Mouse (Mus musculus): Measurements from ENCODE around the gene Dclre1b. TPM values are rescaled to one million over a fixed set of nuclear protein-coding genes. Genes with fewer than 3 reads are reported as not detected.
"Not testable (repeated sequence)": the region's sequence is repeated elsewhere in the genome, so short reads cannot be mapped to it uniquely, and the experiment has no call there.

Dclre1b gene
- polyA plus RNA-seq, 1 experiment: 7.6 TPM

- Histone ChIP-seq H3K4me3 (ENCODE audit: insufficient read depth, poor library complexity, severe bottlenecking) (no peak overlapping the region), H3K36me3 (ENCODE audit: control insufficient read depth, insufficient read depth) (no peaks in the 10 kb centered on the region), H3ac (ENCODE audit: control insufficient read depth, insufficient read length, low read depth) (no peak overlapping the region), H3K27me3 (ENCODE audit: control insufficient read depth, insufficient read depth, insufficient read length) (no peaks in the 10 kb centered on the region), H3K79me2 (ENCODE audit: control insufficient read depth, insufficient read depth) (no peaks in the 10 kb centered on the region), H3K79me3 (ENCODE audit: low read depth) (no peaks in the 10 kb centered on the region)
- TF ChIP-seq CEBPB (IDR thresholded peaks at IDR 0.05; ENCODE audit: low read depth) (no peak), CTCF (IDR thresholded peaks at IDR 0.05; ENCODE audit: control insufficient read depth, insufficient read depth, insufficient read length) (no peak), MYOD1 (IDR thresholded peaks at IDR 0.05; ENCODE audit: control insufficient read depth, insufficient read length, low read depth) (no peak), MAX (IDR thresholded peaks at IDR 0.05) (no peak)
Measured at GRCm38 (mm10) chr3:103852565-103853299, 43.5 kb upstream of the Dclre1b start.

- H3K79me2 ChIP-seq (ENCODE audit: control insufficient read depth, insufficient read depth): no peaks in the 10 kb centered on the region
- TF ChIP-seq MYOG (IDR thresholded peaks at IDR 0.05; ENCODE audit: control insufficient read depth, extremely low read depth, insufficient read length) (no peak), MAX (IDR thresholded peaks at IDR 0.05) (no peak), CTCF (IDR thresholded peaks at IDR 0.05; ENCODE audit: control insufficient read depth, insufficient read depth, insufficient read length) (no peak), FOSL1 (IDR thresholded peaks at IDR 0.05; ENCODE audit: insufficient read depth, low read length, poor library complexity, severe bottlenecking) (no peak), MYOD1 (IDR thresholded peaks at IDR 0.05; ENCODE audit: control insufficient read depth, insufficient read length, low read depth) (no peak)
- H3K36me3 ChIP-seq (ENCODE audit: control insufficient read depth, insufficient read depth): no peaks in the 10 kb centered on the region
- no peaks in the 10 kb centered on the region for H3K27me3 ChIP-seq (ENCODE audit: control insufficient read depth, insufficient read depth, insufficient read length)
- no peaks in the 10 kb centered on the region for H3K79me3 ChIP-seq (ENCODE audit: low read depth)
- H3ac ChIP-seq (ENCODE audit: control insufficient read depth, insufficient read length, low read depth): no peak overlapping the region
- no peak overlapping the region for H3K4me3 ChIP-seq (ENCODE audit: insufficient read depth, poor library complexity, severe bottlenecking)
Measured at GRCm38 (mm10) chr3:103851882-103852281, 42.6 kb upstream of the Dclre1b start.

- no peaks in the 10 kb centered on the region for H3K36me3 ChIP-seq (ENCODE audit: control insufficient read depth, insufficient read depth)
- no peak overlapping the region for H3ac ChIP-seq (ENCODE audit: control insufficient read depth, insufficient read length, low read depth)
- H3K79me3 ChIP-seq (ENCODE audit: low read depth): no peaks in the 10 kb centered on the region
- no peak for TF ChIP-seq MAX (IDR thresholded peaks at IDR 0.05)
- TF ChIP-seq CEBPB (IDR thresholded peaks at IDR 0.05; ENCODE audit: low read depth): no peak
- no peak for TF ChIP-seq USF1 (IDR thresholded peaks at IDR 0.05; ENCODE audit: low read depth)
- TF ChIP-seq CTCF (IDR thresholded peaks at IDR 0.05; ENCODE audit: control insufficient read depth, insufficient read depth, insufficient read length): no peak
- TF ChIP-seq MYOD1 (IDR thresholded peaks at IDR 0.05; ENCODE audit: control insufficient read depth, insufficient read length, low read depth): no peak
- no peak for TF ChIP-seq MYOG (IDR thresholded peaks at IDR 0.05; ENCODE audit: control insufficient read depth, extremely low read depth, insufficient read length)
- TF ChIP-seq FOSL1 (IDR thresholded peaks at IDR 0.05; ENCODE audit: insufficient read depth, low read length, poor library complexity, severe bottlenecking): no peak
- no peak overlapping the region for H3K4me3 ChIP-seq (ENCODE audit: insufficient read depth, poor library complexity, severe bottlenecking)
- no peaks in the 10 kb centered on the region for H3K27me3 ChIP-seq (ENCODE audit: control insufficient read depth, insufficient read depth, insufficient read length)
- no peaks in the 10 kb centered on the region for H3K79me2 ChIP-seq (ENCODE audit: control insufficient read depth, insufficient read depth)
Measured at GRCm38 (mm10) chr3:103851481-103851880, 42.2 kb upstream of the Dclre1b start.

DNA sequence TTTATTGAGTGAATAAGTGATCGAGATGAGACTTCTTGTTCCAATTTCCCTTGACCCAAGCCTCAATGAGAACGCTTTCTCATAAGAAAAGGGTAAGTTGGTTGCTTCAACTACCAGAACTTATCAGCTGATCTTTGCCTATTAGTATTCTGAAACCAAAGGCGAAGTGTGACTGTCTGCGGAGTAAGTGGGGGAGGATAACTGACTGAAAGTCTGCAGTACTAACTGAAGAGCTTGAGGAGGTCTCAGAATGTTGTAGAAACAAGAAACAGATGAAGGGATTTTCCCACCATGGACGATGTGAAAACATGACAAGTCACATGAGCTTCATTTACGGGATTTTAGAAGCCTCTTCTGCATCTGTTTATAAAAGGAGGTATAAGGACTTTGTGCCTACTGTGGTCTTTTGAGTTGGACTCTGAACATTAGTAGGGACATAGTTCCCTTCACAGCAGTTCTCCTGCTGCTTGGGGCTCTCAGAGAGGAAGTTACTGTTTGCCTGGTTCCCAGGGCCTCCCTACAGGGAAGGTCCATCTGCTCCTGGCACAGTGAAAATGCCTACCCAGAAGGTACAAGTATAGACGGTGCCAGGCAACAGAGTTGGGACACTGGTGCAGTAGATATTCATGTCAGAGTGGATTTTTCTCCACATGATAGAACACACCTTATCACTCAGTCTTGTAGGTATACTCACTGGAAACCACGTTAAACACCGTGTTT, 41.6 kb upstream of the Dclre1b start:
- no peaks in the 10 kb centered on the region for H3K79me2 ChIP-seq (ENCODE audit: control insufficient read depth, insufficient read depth)
- no peaks in the 10 kb centered on the region for H3K36me3 ChIP-seq (ENCODE audit: control insufficient read depth, insufficient read depth)
- H3ac ChIP-seq (ENCODE audit: control insufficient read depth, insufficient read length, low read depth): no peak overlapping the region
- no peak overlapping the region for H3K4me3 ChIP-seq (ENCODE audit: insufficient read depth, poor library complexity, severe bottlenecking)
- H3K27me3 ChIP-seq (ENCODE audit: control insufficient read depth, insufficient read depth, insufficient read length): no peaks in the 10 kb centered on the region
- no peak for TF ChIP-seq CTCF (IDR thresholded peaks at IDR 0.05; ENCODE audit: control insufficient read depth, insufficient read depth, insufficient read length)
- TF ChIP-seq MYOG (IDR thresholded peaks at IDR 0.05; ENCODE audit: control insufficient read depth, extremely low read depth, insufficient read length): no peak
- TF ChIP-seq USF1 (IDR thresholded peaks at IDR 0.05; ENCODE audit: low read depth): no peak
- no peaks in the 10 kb centered on the region for H3K79me3 ChIP-seq (ENCODE audit: low read depth)

DNA sequence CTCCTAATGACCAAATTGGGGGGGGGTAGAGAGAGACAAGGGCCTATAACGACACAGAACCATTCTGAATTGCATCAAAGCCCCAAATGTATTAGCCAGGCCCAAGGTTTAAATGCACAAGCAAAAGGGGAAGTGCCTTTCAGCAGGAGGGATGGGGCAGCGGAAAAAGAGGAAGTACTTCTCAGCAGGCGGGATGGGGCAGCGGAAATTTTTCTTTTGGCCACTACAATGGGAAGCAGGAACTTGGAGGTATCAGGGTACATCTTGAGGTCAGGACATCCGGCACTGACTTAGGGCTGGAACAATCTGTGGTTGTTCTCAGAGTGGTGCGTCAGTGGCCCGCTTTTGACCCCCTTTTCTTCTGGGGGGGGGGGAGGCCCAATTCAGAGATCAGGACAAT, 31.7 kb upstream of the Dclre1b start:
- H3K36me3 ChIP-seq (ENCODE audit: control insufficient read depth, insufficient read depth); H3K79me3 ChIP-seq (ENCODE audit: low read depth); H3K4me3 ChIP-seq (ENCODE audit: insufficient read depth, poor library complexity, severe bottlenecking); H3ac ChIP-seq (ENCODE audit: control insufficient read depth, insufficient read length, low read depth); H3K27me3 ChIP-seq (ENCODE audit: control insufficient read depth, insufficient read depth, insufficient read length); H3K79me2 ChIP-seq (ENCODE audit: control insufficient read depth, insufficient read depth): not testable (repeated sequence)

DNA sequence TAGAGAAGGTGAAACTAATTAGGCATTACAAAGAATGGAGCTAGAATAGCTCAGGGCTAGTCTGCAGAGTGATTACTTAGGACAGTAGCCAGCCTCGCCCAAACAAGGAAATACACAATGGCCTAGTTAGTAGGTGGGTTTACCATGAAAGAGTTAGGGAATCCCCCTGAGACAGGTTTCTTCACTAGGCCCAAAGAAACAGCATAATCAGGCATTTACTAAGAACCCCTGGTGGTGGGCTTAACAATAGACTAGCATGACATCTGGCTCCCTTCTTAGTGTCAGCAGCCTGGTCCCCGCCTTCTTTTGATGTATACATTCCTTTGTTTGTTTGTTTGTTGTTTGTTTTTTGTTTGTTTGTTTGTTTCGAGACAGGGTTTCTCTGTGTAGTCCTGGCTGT, 31.0 kb upstream of the Dclre1b start:
- not testable (repeated sequence) for H3K36me3 ChIP-seq (ENCODE audit: control insufficient read depth, insufficient read depth); H3ac ChIP-seq (ENCODE audit: control insufficient read depth, insufficient read length, low read depth); H3K4me3 ChIP-seq (ENCODE audit: insufficient read depth, poor library complexity, severe bottlenecking); H3K79me3 ChIP-seq (ENCODE audit: low read depth); H3K79me2 ChIP-seq (ENCODE audit: control insufficient read depth, insufficient read depth); H3K27me3 ChIP-seq (ENCODE audit: control insufficient read depth, insufficient read depth, insufficient read length)
